Mouse (Mus musculus) splenic B cell, adult 2 months (primary cell): ENCODE results near the gene Zfp160.
A peak's percentile ranks its signal among the peaks of the same experiment; 100 is the strongest.
"Not testable (repeated sequence)": the region's sequence is repeated elsewhere in the genome, so short reads cannot be mapped to it uniquely, and the experiment has no call there.

Experiments used
- DNase-seq: peaks from one replicate; pipeline ENCODE4 v3.0.0-alpha.2; 2011; ENCODE audit warnings: low read depth, low spot score
- H3K27me3 ChIP-seq: 2 replicates; pipeline ENCODE4 v1.6.1; 2012; ENCODE audit warnings: mild to moderate bottlenecking, low read length, moderate library complexity, mixed read lengths; ENCODE audit not compliant: control insufficient read depth, poor library complexity, insufficient read depth, severe bottlenecking
- H3K36me3 ChIP-seq: 2 replicates; pipeline ENCODE4 v1.6.1; 2012; ENCODE audit warnings: mild to moderate bottlenecking, low read length, moderate library complexity, mixed read lengths; ENCODE audit not compliant: control insufficient read depth, poor library complexity, insufficient read depth, severe bottlenecking

Zfp160 gene

DNA sequence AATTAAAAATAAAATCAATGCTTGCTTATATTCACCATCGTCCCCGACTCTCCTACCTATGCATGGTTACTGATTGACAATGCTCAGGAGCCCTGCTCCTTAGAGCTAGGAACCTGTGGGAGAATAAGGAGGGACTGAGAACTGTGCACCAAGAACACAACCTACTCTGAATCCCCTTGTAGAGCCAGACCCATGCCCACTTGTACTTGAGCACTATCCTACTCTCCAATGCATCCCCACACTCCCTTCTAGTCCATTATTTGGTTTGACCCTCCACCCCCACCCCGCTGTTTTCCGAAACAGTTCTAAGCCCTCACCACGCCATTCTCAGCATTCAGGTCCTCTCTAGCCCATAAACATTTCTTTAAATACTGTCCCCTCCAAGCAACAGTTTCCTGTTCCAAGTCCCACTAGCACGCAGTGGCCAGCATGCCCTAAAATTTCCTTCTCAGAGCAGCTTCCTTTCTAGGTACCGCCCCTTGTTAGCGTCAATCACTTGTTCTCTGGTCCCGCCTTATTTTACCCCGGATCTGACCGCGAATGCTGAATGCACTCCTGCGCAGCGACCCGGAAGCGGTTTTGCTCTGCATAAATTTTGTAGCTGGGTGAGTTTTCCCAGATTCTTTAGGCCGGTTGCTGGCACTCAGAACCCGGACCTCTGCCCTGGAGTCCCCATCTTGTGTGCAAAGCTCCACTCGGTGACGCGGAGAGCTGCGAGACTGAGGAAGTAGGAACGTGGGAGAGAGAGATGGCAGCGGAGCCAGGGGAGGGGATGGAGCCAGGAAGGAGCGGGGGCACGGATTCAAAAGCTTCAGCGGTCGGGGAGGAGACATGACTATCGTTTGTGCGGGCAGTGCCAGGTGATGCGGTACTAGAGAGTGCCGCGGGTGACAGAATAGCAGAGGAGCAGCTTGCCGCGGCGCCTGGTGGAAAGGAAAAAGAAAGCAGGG is at the start of gene Zfp160:
Gene Zfp160, plus strand, starts transcription at position 522 of the 950 bp plus-strand sequence.
- Histone ChIP-seq H3K27me3 (no peaks in the 10 kb centered on the region), H3K36me3 (peaks cover 4% of the 10 kb centered on the region; the same call in 1 of the 2 replicates)
- peak; percentile 85 for DNase-seq

DNA sequence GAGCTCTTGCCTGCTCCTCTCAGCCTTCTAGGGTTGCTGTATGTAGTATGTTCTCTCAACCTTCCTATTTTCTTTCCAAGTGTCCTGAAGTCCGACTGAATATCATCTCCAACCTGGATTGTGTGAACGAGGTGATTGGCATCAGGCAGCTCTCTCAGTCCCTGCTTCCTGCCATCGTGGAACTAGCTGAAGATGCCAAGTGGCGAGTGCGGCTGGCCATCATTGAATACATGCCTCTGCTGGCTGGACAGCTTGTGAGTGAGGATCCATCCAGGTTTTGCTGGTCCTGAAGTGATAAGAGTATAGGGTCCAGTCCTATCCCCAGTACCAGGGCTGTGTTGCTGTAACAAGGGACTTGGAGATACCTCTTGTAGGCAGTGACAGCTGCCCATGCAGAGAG is 48.3 kb upstream of the Zfp160 start:
- no peaks in the 10 kb centered on the region for H3K27me3 ChIP-seq
- H3K36me3 ChIP-seq: peaks cover 24% of the 10 kb centered on the region
- DNase-seq: no peak

DNA sequence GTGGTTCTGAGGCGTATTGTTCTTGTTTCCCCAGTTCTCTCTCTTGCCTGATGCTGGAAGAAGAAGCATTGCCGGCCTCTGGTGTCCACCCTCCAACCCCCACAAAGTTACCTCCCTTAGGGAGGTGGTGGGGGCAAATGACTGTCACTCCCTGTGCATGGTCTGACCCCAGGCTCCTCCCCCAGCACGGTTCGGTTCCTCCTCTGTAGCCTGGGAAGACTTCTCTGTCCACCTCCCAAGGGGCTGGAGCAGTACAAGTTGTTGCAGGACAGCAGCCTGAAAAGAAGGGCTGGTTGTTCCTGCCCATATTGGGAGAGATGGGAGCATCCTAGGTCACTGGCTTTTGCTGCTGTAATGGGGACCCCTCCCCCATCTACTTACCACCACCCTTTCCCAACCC is 43.3 kb upstream of the Zfp160 start:
- Histone ChIP-seq H3K36me3 (peaks cover 16% of the 10 kb centered on the region), H3K27me3 (no peaks in the 10 kb centered on the region)
- DNase-seq: no peak

DNA sequence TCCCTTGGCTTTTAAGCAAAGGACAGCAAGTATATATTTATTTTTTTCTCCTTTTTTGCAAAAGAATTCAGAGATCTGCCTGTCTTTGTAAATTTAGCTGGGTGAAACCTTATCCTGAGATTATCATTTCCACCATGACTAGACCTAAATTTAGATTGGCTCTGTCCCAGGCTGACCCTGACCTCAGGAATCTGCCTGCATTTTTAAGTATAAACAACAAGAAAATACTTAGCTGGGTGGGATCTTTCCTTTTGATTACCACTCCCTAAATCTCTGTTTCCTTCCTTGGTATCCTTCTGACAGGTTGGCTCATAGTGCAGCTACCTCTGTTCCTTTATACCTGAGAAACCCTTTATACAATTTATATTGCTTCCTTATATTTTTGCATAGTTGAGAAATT is 42.0 kb upstream of the Zfp160 start:
- no peak for DNase-seq
- Histone ChIP-seq H3K36me3 (peaks cover 14% of the 10 kb centered on the region; the same call in 1 of the 2 replicates), H3K27me3 (no peaks in the 10 kb centered on the region)

DNA sequence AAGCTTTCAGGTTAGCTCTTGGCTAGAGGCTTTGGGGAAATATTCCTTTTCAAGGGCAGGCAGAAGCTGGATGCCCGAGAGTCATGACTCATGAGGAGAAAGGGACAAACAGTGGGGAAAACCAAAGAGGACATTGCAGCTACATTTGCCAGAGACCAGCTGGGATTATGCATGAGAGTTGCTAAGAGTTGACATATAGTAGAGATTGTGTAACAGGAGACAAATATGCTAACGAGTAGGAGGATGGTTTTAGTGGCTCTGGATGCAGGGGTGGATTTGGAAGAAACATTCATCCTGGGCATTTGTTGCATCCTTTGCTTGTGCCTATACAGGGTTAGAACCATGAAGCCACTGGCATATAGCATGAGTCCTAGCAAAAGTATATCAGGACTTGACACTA is 15.0 kb upstream of the Zfp160 start:
- no peaks in the 10 kb centered on the region for H3K27me3 ChIP-seq
- H3K36me3 ChIP-seq: no peaks in the 10 kb centered on the region
- no peak for DNase-seq

DNA sequence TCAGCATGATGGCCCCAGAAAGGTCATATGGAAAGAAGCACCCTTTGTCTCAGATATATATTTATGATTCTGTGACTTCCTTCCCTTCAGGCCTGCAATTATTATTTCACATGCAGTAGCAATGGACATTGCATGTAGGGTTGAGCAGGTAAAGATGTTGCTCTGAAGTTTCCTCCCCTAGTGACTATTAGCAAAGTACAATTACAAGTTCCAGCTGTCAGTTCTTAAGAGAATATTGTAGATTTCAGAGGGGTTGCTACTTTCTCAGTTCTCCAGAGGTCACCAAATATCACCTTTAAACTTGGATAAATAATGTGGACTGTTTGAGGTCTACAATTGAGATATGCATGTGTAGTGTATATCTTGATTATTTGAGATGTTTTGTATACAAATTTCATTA is 12.3 kb upstream of the Zfp160 start, which contains the start of gene Vmn1r233:
Gene Vmn1r233, minus strand, starts transcription at position 101 of the 400 bp plus-strand sequence.
- no peak for DNase-seq
- Histone ChIP-seq H3K36me3 (no peaks in the 10 kb centered on the region), H3K27me3 (no peaks in the 10 kb centered on the region)

DNA sequence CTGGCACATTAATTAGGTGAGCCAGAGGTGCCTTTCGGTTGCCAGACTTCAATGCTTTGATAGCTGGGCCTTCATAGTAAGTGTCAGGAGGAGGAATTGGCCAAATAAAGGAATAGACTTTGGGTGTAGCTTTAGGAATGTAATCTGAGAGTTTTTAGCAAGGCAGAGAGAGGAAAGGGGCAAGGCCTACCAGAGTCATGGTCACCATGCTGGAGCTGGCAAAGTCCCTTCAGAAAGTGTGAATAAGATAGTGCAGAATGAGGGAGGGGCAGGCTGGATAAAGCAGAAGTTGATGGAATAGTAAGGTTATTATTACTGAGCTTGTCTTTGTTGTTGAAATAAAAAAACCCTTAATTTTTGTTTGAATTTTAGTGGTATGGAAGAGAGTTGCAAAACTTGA is 1.0 kb downstream of the Zfp160 start:
- Histone ChIP-seq H3K36me3 (peaks cover 4% of the 10 kb centered on the region; the same call in 1 of the 2 replicates), H3K27me3 (no peaks in the 10 kb centered on the region)
- no peak for DNase-seq

DNA sequence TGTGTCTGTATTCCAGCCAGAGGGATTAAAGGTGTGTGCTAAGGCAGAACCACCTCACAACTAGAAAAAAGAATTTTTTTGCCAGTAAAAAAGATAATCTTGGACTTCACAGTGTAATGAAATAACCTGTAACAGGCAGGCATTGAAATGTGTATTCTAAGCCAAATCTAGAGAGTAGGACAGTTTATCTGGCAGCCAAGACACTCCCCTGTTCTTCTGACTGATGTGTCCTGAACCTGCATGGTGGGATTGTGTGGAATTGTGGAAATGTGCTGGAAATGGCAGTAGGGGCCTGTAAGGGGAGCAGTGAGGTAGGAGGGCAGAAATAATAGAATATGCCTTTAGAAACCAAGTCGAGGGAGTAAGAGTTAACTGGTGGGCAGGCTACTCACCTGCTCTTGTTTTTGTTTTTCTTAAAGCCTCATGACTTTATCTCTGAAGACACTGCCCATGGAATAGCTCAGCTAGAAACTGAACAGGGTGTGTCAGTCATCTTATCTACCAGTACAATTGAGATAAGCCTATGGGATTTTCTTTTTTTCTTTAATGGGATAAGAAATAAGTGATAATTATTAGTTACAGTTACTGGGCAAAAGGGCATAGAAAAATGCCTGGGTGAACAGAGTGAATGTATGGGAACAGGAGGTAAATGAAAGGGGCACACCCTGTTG is 9.8 kb downstream of the Zfp160 start:
- no peaks in the 10 kb centered on the region for H3K27me3 ChIP-seq
- peaks cover 4% of the 10 kb centered on the region; the same call in 1 of the 2 replicates for H3K36me3 ChIP-seq
- no peak for DNase-seq

DNA sequence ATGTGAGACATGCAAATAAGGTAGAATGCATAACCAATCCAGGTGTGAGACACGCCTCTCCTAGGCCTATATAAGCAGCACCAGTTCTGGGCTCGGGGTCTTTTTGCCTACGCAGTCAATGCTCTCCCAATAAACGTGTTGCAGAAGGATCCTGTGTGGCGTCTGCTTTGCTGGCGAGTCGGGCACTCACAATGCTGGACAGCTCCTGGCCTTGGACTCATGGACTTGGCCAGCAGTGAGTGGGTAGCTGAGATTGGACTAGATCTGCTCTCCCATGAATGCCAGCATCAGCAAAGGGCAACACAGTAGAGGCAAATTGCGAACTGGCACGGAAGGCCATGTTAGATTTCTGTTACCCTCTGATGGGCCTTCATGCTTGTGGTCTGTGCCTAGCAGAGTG is 39.3 kb downstream of the Zfp160 start:
- not testable (repeated sequence) for H3K36me3 ChIP-seq, DNase-seq, H3K27me3 ChIP-seq

DNA sequence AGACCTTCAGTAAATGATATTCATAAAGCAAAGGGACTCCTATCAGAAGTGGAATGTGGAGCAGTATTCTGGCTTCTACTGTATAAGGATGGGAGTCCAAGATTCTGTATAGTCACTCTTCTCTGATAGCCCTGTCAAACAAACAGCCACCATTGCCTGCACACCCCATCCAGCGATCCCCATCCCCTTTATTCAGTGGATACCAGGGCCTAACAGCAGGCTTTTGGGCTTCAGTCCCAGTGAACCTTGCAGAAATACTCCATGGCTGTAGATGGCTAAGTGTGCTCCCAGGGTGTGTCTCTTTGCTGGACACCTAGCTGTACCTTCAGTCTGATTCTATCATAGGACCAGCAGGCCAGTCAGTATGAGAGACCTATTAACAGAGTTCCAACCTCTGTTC is 42.2 kb downstream of the Zfp160 start:
- DNase-seq: no peak
- no peaks in the 10 kb centered on the region for H3K36me3 ChIP-seq
- H3K27me3 ChIP-seq: no peaks in the 10 kb centered on the region

DNA sequence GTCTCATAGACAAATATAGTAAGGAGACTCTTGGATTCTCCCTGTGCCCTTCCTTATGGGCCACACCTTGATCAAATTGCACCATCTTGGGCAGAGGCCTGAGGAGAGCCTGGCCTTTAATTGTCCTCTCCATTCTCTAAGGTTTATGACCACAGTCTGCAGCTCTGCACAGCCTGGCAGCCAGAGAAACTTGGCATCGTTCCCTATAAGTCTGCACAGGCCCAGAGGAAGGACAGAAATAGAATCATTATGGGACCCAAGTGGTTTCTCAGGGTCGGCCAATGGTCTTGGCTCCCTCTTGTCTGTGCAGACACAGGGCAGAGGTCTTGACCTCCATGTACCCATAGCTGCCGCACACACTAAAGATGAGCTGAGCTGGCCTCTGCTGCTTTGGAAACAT is 42.6 kb downstream of the Zfp160 start:
- not testable (repeated sequence) for DNase-seq, H3K27me3 ChIP-seq, H3K36me3 ChIP-seq

DNA sequence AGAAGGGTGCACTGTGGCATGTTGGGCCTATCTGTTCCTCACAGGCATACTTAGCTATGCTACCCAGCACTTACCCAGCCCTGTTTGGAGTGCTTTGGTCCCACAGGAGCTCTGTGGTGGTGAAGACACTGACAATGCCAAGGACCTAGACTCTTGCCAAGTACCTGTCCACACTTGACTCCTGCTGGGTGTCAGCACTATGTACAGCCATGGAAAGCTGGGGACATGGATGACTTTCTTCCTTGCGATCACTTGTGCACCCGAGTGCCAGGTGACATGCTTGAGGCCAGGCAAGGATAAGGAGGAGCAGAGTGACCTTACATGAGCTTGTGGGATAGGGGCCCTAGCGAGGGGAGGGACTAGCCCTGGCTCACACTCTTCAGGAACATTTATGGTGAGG is 43.2 kb downstream of the Zfp160 start:
- DNase-seq, H3K36me3 ChIP-seq, H3K27me3 ChIP-seq: not testable (repeated sequence)

DNA sequence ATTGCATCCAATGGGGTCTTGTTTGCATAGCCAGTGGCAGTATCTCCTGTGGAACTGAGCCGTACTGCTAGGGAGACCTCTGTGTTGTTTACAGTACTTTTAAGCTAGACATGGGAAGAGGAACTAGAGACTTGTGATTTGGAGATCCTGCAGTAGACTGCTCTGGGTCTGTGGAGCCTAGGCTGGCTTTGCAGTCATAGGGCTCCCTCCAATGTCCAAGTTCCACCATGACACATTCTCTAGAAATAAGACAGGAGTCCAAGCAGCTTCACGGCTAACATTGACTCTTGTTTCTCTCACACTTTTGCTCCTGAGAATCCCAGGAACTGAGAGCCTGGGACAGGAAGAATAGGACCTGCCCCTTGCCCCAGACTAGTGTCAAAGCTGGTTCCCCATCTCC is 44.6 kb downstream of the Zfp160 start:
- H3K36me3 ChIP-seq: no peaks in the 10 kb centered on the region
- DNase-seq: peak; percentile 3
- no peaks in the 10 kb centered on the region for H3K27me3 ChIP-seq

DNA sequence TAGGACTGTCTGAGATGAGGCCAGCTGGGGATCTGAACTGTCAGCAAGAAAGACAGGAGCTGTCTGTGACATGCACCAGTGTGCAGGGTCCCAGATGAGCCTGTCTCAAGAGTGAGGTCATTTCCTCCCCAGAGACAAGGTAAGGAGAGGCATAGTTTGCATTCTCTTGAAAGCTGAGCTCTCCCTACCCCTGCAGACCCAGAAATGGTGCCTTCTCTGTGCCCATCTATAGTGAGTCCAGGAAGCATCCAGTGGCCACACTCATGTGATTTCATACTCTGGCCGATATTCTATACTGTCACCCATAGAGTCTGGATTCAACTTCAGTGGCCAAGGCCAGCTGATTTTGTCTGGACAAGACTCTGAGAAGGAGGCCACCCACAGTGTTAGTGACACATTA is 46.4 kb downstream of the Zfp160 start:
- H3K36me3 ChIP-seq, DNase-seq, H3K27me3 ChIP-seq: not testable (repeated sequence)

DNA sequence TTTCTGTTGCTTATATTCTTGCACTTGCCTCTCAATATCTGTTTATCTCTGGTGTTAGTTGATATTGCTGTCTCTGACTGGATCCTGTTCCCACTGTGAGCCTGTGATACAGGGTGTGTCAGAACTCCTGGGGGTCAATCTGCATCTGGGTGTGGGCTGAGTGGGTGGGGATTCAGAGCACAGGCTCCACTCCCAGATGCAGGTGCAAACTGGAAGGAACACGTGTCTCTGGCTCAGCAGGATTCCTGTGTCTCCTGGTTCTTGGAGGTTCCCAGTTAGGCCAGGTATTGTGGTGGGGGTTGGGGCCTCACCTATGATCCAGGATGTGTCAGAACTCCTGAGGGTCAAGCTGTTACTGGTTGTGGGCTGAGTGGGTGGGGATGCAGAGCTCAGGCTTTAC is 56.8 kb downstream of the Zfp160 start:
- Histone ChIP-seq H3K36me3 (no peaks in the 10 kb centered on the region), H3K27me3 (no peaks in the 10 kb centered on the region)
- no peak for DNase-seq
